Mouse (Mus musculus): Measurements from ENCODE around the gene Manba. TPM values are rescaled to one million over a fixed set of nuclear protein-coding genes. Genes with fewer than 3 reads are reported as not detected.

The Manba gene
- polyA plus RNA-seq, 1 experiment from 2014 or later, result 7.2 TPM

DNA sequence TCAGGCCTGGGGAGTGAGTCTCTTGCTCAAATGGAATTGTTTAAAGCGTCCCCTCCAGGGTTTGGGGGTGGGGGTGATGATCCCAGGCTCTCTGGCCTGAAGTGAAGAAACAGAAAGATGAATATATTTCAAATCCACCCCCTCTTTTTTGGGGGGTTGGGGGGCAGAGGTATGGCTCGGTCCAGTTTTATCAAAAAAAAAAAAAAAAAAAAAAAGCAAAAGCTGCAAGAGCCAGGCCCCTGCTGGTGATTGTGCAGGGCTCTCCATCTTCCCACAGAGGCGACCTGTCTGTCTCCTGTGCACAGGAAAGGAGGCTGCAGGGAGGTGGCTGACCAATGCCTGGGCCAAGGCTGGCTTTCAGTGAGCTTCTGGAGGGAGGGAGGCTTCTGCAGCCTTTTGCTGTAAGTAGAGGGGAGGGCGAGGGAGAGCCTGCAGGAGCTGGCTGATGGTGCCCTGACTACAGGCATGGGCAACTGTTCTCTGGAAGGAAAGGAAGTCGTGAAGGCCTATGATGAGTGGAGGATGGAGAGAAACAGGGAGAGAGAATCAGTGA is 93.3 kb downstream of the Manba start:
- WGBS (ENCODE audit: insufficient replicate concordance), result 39% methylated on average over 5 of the region's 5 CpGs
- Histone ChIP-seq H3K4me3 (ENCODE audit: low read depth, low read length) (no peak overlapping the region), H3K36me3 (ENCODE audit: control insufficient read depth, insufficient read depth) (no peaks in the 10 kb centered on the region), H3K9me3 (replicated peaks; ENCODE audit: control insufficient read depth, low read length) (no peaks in the 10 kb centered on the region), H3K9ac (ENCODE audit: low read depth, low read length) (no peak overlapping the region), H3K27ac (ENCODE audit: low read length) (no peak overlapping the region), H3K4me1 (ENCODE audit: control insufficient read depth, low read depth, low read length) (no peaks in the 10 kb centered on the region; the same call in 1 of the 2 replicates), H3K4me2 (ENCODE audit: low read depth, low read length) (no peak overlapping the region), H3K27me3 (ENCODE audit: control insufficient read depth, insufficient read depth, low read depth, low read length) (no peaks in the 10 kb centered on the region)
- no peak for ATAC-seq (ENCODE audit: low read depth)

DNA sequence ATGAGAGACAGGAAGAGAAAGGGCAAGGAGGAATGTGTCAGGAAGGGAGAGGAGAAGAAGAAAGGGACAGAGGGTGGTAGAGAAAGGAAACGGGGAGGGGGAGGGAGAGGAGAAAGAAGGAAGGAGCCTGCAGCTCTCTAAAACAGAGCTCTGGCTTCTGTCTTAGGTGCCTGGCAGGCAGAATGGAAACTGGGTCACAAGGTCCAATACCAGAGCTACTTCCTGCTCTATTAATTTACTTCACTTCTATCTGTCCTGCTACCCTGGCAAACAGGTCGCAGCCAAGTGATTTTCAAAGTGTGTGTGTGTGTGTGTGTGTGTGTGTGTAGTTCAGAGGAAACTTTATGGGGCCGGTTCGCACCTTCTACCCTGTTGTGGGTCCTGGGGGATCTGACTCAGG is 93.8 kb downstream of the Manba start:
- 48% methylated on average over 4 of the region's 4 CpGs for WGBS (ENCODE audit: insufficient replicate concordance)
- Histone ChIP-seq H3K4me1 (ENCODE audit: control insufficient read depth, low read depth, low read length) (no peaks in the 10 kb centered on the region; the same call in 1 of the 2 replicates), H3K9me3 (replicated peaks; ENCODE audit: control insufficient read depth, low read length) (no peaks in the 10 kb centered on the region), H3K9ac (ENCODE audit: low read depth, low read length) (no peak overlapping the region), H3K36me3 (ENCODE audit: control insufficient read depth, insufficient read depth) (no peaks in the 10 kb centered on the region), H3K4me3 (ENCODE audit: low read depth, low read length) (no peak overlapping the region), H3K27ac (ENCODE audit: low read length) (no peak overlapping the region), H3K4me2 (ENCODE audit: low read depth, low read length) (no peak overlapping the region), H3K27me3 (ENCODE audit: control insufficient read depth, insufficient read depth, low read depth, low read length) (no peaks in the 10 kb centered on the region)
- ATAC-seq (ENCODE audit: low read depth), result no peak

DNA sequence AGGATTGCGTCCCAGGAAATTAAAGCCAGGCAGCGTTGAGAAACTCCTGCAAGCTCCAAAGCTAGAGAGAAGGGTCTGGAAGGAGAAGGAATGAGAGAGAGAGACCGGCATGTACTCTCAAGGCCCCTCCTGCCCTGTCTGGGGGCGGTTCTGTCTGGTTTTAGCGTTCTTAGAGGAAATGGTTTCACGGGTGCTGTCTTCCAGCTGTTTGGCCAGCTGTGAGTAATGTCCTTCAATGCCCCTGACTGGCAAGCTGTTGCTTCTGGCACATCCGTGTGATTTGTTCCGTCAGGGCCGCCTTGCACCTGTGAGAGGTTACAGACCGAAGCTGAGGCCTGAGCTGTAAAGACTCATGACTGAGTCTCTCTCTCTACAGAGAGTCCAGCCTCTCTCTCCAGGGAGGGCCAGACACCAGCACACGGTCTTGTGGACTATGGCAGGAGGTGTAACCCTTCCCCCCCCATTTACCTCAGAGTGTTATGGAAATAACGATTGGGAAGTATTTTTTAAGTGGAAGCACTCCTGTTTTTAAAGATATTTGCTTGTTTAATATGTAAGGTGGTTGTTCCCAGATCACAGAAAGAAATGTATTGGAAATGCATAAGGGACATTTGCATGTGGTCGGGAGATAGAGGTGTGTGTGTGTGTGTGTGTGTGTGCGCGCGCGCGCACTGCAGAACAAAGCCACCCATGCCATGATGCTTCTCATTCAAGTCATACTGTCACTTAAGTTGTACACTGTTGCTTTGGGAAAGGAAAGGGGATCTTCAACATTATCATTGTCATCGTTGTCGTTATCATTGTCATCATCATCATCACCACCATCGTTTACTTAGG is 95.2 kb downstream of the Manba start:
- Histone ChIP-seq H3K4me1 (ENCODE audit: control insufficient read depth, low read depth, low read length) (peaks cover 5% of the 10 kb centered on the region), H3K36me3 (ENCODE audit: control insufficient read depth, insufficient read depth) (peaks cover 2% of the 10 kb centered on the region; the same call in 1 of the 2 replicates), H3K9me3 (replicated peaks; ENCODE audit: control insufficient read depth, low read length) (no peaks in the 10 kb centered on the region), H3K27ac (ENCODE audit: low read length) (no peak overlapping the region), H3K27me3 (ENCODE audit: control insufficient read depth, insufficient read depth, low read depth, low read length) (no peaks in the 10 kb centered on the region), H3K9ac (ENCODE audit: low read depth, low read length) (no peak overlapping the region), H3K4me3 (ENCODE audit: low read depth, low read length) (no peak overlapping the region), H3K4me2 (ENCODE audit: low read depth, low read length) (no peak overlapping the region)
- 61% methylated on average over 21 of the region's 21 CpGs for whole genome bisulfite sequencing (ENCODE audit: insufficient replicate concordance)
- no peak for ATAC-seq (ENCODE audit: low read depth)

GRCm38 (mm10) chr3:135581606-135582117 is 96.3 kb downstream of the Manba start:
- H3K9ac ChIP-seq (ENCODE audit: low read depth, low read length), result no peak overlapping the region
- H3K27me3 ChIP-seq (ENCODE audit: control insufficient read depth, insufficient read depth, low read depth, low read length), result no peaks in the 10 kb centered on the region
- H3K4me1 ChIP-seq (ENCODE audit: control insufficient read depth, low read depth, low read length), result peaks cover 11% of the 10 kb centered on the region
- no peak overlapping the region for H3K4me3 ChIP-seq (ENCODE audit: low read depth, low read length)
- H3K27ac ChIP-seq (ENCODE audit: low read length), result no peak overlapping the region
- H3K4me2 ChIP-seq (ENCODE audit: low read depth, low read length), result no peak overlapping the region
- ATAC-seq (ENCODE audit: low read depth), result no peak
- 28% methylated on average over 10 of the region's 10 CpGs for WGBS (ENCODE audit: insufficient replicate concordance)
- H3K36me3 ChIP-seq (ENCODE audit: control insufficient read depth, insufficient read depth), result peaks cover 2% of the 10 kb centered on the region; the same call in 1 of the 2 replicates
- no peaks in the 10 kb centered on the region for H3K9me3 ChIP-seq (replicated peaks; ENCODE audit: control insufficient read depth, low read length)

DNA sequence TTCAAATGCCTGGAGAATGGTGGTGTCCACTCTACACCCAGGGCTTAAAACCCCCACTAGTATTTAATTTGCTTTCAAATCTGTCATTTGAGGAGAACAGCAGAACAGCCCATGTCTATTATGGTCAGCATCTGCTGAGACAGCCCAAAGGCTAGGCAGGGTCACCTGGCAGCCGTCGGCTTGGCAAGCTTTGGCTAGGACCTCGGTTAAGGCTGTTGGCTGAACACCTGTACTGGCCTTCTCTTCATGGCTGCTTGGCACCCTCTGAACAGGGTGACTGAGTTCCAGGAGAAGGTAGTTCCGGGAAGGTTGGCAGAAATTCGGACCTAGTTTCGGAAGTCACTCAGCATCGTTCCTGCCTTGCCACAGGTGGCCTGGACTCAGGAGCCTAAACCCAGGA is 96.8 kb downstream of the Manba start:
- Histone ChIP-seq H3K27ac (ENCODE audit: low read length) (peak overlapping the region; percentile 10; the same call in 1 of the 2 replicates), H3K4me3 (ENCODE audit: low read depth, low read length) (no peak overlapping the region), H3K4me1 (ENCODE audit: control insufficient read depth, low read depth, low read length) (peaks cover 14% of the 10 kb centered on the region), H3K36me3 (ENCODE audit: control insufficient read depth, insufficient read depth) (peaks cover 2% of the 10 kb centered on the region; the same call in 1 of the 2 replicates), H3K9ac (ENCODE audit: low read depth, low read length) (no peak overlapping the region), H3K27me3 (ENCODE audit: control insufficient read depth, insufficient read depth, low read depth, low read length) (no peaks in the 10 kb centered on the region), H3K4me2 (ENCODE audit: low read depth, low read length) (no peak overlapping the region), H3K9me3 (replicated peaks; ENCODE audit: control insufficient read depth, low read length) (no peaks in the 10 kb centered on the region)
- WGBS (ENCODE audit: insufficient replicate concordance), result 74% methylated on average over 7 of the region's 7 CpGs
- no peak for ATAC-seq (ENCODE audit: low read depth)

GRCm38 (mm10) chr3:135585482-135585881 is 100.1 kb downstream of the Manba start:
- Histone ChIP-seq H3K4me3 (ENCODE audit: low read depth, low read length) (no peak overlapping the region), H3K36me3 (ENCODE audit: control insufficient read depth, insufficient read depth) (peaks cover 4% of the 10 kb centered on the region), H3K9me3 (replicated peaks; ENCODE audit: control insufficient read depth, low read length) (no peaks in the 10 kb centered on the region), H3K4me2 (ENCODE audit: low read depth, low read length) (no peak overlapping the region), H3K4me1 (ENCODE audit: control insufficient read depth, low read depth, low read length) (peaks cover 14% of the 10 kb centered on the region), H3K27me3 (ENCODE audit: control insufficient read depth, insufficient read depth, low read depth, low read length) (no peaks in the 10 kb centered on the region), H3K27ac (ENCODE audit: low read length) (peak overlapping the region; percentile 33; the same call in 1 of the 2 replicates), H3K9ac (ENCODE audit: low read depth, low read length) (no peak overlapping the region)
- WGBS (ENCODE audit: insufficient replicate concordance), result 51% methylated on average over 6 of the region's 6 CpGs
- peak; percentile 89 for ATAC-seq (ENCODE audit: low read depth)

- WGBS (ENCODE audit: insufficient replicate concordance), result 79% methylated on average over 2 of the region's 2 CpGs
- H3K36me3 ChIP-seq (ENCODE audit: control insufficient read depth, insufficient read depth), result peaks cover 6% of the 10 kb centered on the region
- H3K4me2 ChIP-seq (ENCODE audit: low read depth, low read length), result no peak overlapping the region
- H3K9me3 ChIP-seq (replicated peaks; ENCODE audit: control insufficient read depth, low read length), result no peaks in the 10 kb centered on the region
- no peaks in the 10 kb centered on the region for H3K27me3 ChIP-seq (ENCODE audit: control insufficient read depth, insufficient read depth, low read depth, low read length)
- no peak overlapping the region for H3K4me3 ChIP-seq (ENCODE audit: low read depth, low read length)
- ATAC-seq (ENCODE audit: low read depth), result no peak
- 0 out of 2 replicates have a peak overlapping the region, but pooled peaks have one; percentile 9 for H3K9ac ChIP-seq (ENCODE audit: low read depth, low read length)
- peak overlapping the region; percentile 33; the same call in 1 of the 2 replicates for H3K27ac ChIP-seq (ENCODE audit: low read length)
- peaks cover 14% of the 10 kb centered on the region for H3K4me1 ChIP-seq (ENCODE audit: control insufficient read depth, low read depth, low read length)
Measured at GRCm38 (mm10) chr3:135586060-135586459, 100.6 kb downstream of the Manba start.

DNA sequence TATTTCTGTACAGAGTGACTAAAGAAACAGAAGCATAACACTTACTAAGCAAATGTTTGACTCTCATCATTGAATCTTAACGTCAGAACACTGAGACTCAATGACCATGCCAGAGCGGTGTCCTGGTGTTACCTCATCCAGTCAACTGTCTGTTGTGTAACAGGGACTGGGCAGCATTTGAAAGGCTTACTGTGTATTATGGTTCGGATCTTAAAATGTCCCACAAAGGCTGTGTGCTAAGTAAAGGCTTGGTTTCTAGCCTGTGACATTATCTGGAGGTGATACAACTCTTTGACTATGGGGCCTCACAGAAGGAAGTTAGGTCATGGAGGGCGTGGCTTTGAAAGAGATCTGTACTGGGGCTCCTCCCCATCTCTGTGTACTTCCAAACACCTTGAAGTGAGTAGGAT is 101.1 kb downstream of the Manba start:
- Histone ChIP-seq H3K4me2 (ENCODE audit: low read depth, low read length) (no peak overlapping the region), H3K36me3 (ENCODE audit: control insufficient read depth, insufficient read depth) (peaks cover 6% of the 10 kb centered on the region), H3K27me3 (ENCODE audit: control insufficient read depth, insufficient read depth, low read depth, low read length) (no peaks in the 10 kb centered on the region), H3K9ac (ENCODE audit: low read depth, low read length) (no peak overlapping the region), H3K4me1 (ENCODE audit: control insufficient read depth, low read depth, low read length) (peaks cover 14% of the 10 kb centered on the region), H3K9me3 (replicated peaks; ENCODE audit: control insufficient read depth, low read length) (no peaks in the 10 kb centered on the region), H3K27ac (ENCODE audit: low read length) (no peak overlapping the region), H3K4me3 (ENCODE audit: low read depth, low read length) (no peak overlapping the region)
- WGBS (ENCODE audit: insufficient replicate concordance), result 55% methylated on average over 4 of the region's 4 CpGs
- ATAC-seq (ENCODE audit: low read depth), result peak; percentile 49; the same call in 1 of the 2 replicates

GRCm38 (mm10) chr3:135590471-135590870 is 105.1 kb downstream of the Manba start:
- H3K27ac ChIP-seq (ENCODE audit: low read length), result no peak overlapping the region
- H3K4me2 ChIP-seq (ENCODE audit: low read depth, low read length), result no peak overlapping the region
- peaks cover 12% of the 10 kb centered on the region for H3K36me3 ChIP-seq (ENCODE audit: control insufficient read depth, insufficient read depth)
- no peaks in the 10 kb centered on the region for H3K27me3 ChIP-seq (ENCODE audit: control insufficient read depth, insufficient read depth, low read depth, low read length)
- peaks cover 10% of the 10 kb centered on the region for H3K4me1 ChIP-seq (ENCODE audit: control insufficient read depth, low read depth, low read length)
- no peak overlapping the region for H3K4me3 ChIP-seq (ENCODE audit: low read depth, low read length)
- no peaks in the 10 kb centered on the region for H3K9me3 ChIP-seq (replicated peaks; ENCODE audit: control insufficient read depth, low read length)
- ATAC-seq (ENCODE audit: low read depth), result no peak
- whole genome bisulfite sequencing (ENCODE audit: insufficient replicate concordance), result 29% methylated on average over 4 of the region's 4 CpGs
- no peak overlapping the region for H3K9ac ChIP-seq (ENCODE audit: low read depth, low read length)

Measured in liver, embryonic 16.5 days (tissue).